Mouse (Mus musculus) cerebral cortex, adult 2 months (tissue): Measurements from ENCODE around the gene Irf7.

ENCODE experiments used
- WGBS: fragments of 180-500 bp; shearing (Covaris S2); methylation state at CpG from one replicate; pipeline ENCODE4 v1.1.7; 2018; 5-methylcytosine and 5-hydroxymethylcytosine counted together

Irf7 gene

GRCm38 (mm10) chr7:141265739-141266561 is at the start of gene Irf7:
Gene Irf7, minus strand, starts transcription at chr7:141266481.
- WGBS = 9% methylated on average over 25 of the region's 25 CpGs

GRCm38 (mm10) chr7:141315974-141316373 is 49.7 kb upstream of the Irf7 start:
- 62% methylated on average over 5 of the region's 5 CpGs for WGBS

GRCm38 (mm10) chr7:141315076-141315475 is 48.8 kb upstream of the Irf7 start:
- 52% methylated on average over 8 of the region's 8 CpGs for WGBS

GRCm38 (mm10) chr7:141314416-141314815 is 48.1 kb upstream of the Irf7 start:
- 85% methylated on average over 2 of the region's 2 CpGs for WGBS

- WGBS = 90% methylated on average over 4 of the region's 4 CpGs
Observed at GRCm38 (mm10) chr7:141304537-141304936, 38.3 kb upstream of the Irf7 start.

- 68% methylated on average over 1 of the region's 1 CpGs for WGBS
Observed at GRCm38 (mm10) chr7:141302702-141303268, 36.5 kb upstream of the Irf7 start.

GRCm38 (mm10) chr7:141301386-141301785 is 35.1 kb upstream of the Irf7 start:
- WGBS = 95% methylated on average over 9 of the region's 9 CpGs

- 87% methylated on average over 8 of the region's 8 CpGs for WGBS
Observed at GRCm38 (mm10) chr7:141299175-141299574, 32.9 kb upstream of the Irf7 start.

- 74% methylated on average over 3 of the region's 3 CpGs for WGBS
Observed at GRCm38 (mm10) chr7:141297926-141298650, 31.8 kb upstream of the Irf7 start.

GRCm38 (mm10) chr7:141294479-141294878 is 28.2 kb upstream of the Irf7 start:
- WGBS = 14% methylated on average over 22 of the region's 22 CpGs

- WGBS = 1% methylated on average over 53 of the region's 53 CpGs
Observed at GRCm38 (mm10) chr7:141293852-141294471, 27.7 kb upstream of the Irf7 start.

GRCm38 (mm10) chr7:141292583-141293388 is 26.5 kb upstream of the Irf7 start:
- 54% methylated on average over 15 of the region's 15 CpGs for WGBS

- WGBS = 6% methylated on average over 38 of the region's 46 CpGs
Observed at GRCm38 (mm10) chr7:141291921-141292582, 25.8 kb upstream of the Irf7 start, which contains the start of gene Drd4. Gene Drd4, plus strand, starts transcription at chr7:141292006.

- 90% methylated on average over 3 of the region's 3 CpGs for WGBS
Observed at GRCm38 (mm10) chr7:141288042-141288441, 21.8 kb upstream of the Irf7 start.

- 72% methylated on average over 4 of the region's 4 CpGs for WGBS
Observed at GRCm38 (mm10) chr7:141282756-141283155, 16.5 kb upstream of the Irf7 start.

- WGBS = 64% methylated on average over 6 of the region's 6 CpGs
Observed at GRCm38 (mm10) chr7:141281442-141281841, 15.2 kb upstream of the Irf7 start.

GRCm38 (mm10) chr7:141278766-141279590 is 12.7 kb upstream of the Irf7 start, which contains the start of gene Sct:
Gene Sct, minus strand, starts transcription at chr7:141279133.
- WGBS = 7% methylated on average over 46 of the region's 46 CpGs

GRCm38 (mm10) chr7:141277701-141278678 is 11.7 kb upstream of the Irf7 start:
- 92% methylated on average over 11 of the region's 11 CpGs for whole genome bisulfite sequencing
